Comparison of ENCODE assay signal across 16 mouse cellular contexts in genomic region chr10:70139368-70139767, GRCm38 (mm10). TPM values are rescaled to one million over a fixed set of nuclear protein-coding genes. Genes with fewer than 3 reads are reported as not detected.
DNase-seq lines count a peak whose midpoint lies in the region; ATAC-seq and TF ChIP-seq lines count a peak whose summit lies in the region.
"Had no signal": no experiment of that assay in that cellular context is flagged by ENCODE, and none has a peak within 500 bp of the region (broad histone marks: within the 10 kb centered on the region; RNA-seq: fewer than 3 reads in every experiment).

No protein-coding gene starts in this region.

- H3K4me2 ChIP-seq in neural tube, embryonic 11.5 days (ENCODE audit: low read depth) = no peak overlapping the region
- peak overlapping the region; percentile 14; the same call in 1 of the 2 replicates for H3K4me2 ChIP-seq in hindbrain, embryonic 12.5 days (replicated peaks)
- H3K4me2 ChIP-seq in midbrain, embryonic 13.5 days (replicated peaks) = no peak overlapping the region

- H3K4me3 ChIP-seq in neural tube, embryonic 11.5 days (ENCODE audit: low read depth, low read length) = no peak overlapping the region
- H3K4me3 ChIP-seq in hindbrain, embryonic 12.5 days = no peak overlapping the region
- H3K4me3 ChIP-seq in midbrain, embryonic 13.5 days (replicated peaks) = no peak overlapping the region
- no peak overlapping the region for H3K4me3 ChIP-seq in heart, adult 2 months

- intact Hi-C loops in heart, adult 2 months (cut with DNase I) = loop anchor here (5.0 kb wide), 1 partner anchor 43 kb away; no protein-coding TSS in a partner anchor

- WGBS in neural tube, embryonic 11.5 days = 59% methylated on average over 6 of the region's 6 CpGs
- 33% methylated on average over 6 of the region's 6 CpGs for WGBS in hindbrain, embryonic 12.5 days
- 18% methylated on average over 6 of the region's 6 CpGs for WGBS in midbrain, embryonic 13.5 days
- 89% methylated on average over 6 of the region's 6 CpGs for whole genome bisulfite sequencing in heart, adult 2 months

- no peaks in the 10 kb centered on the region for H3K9me3 ChIP-seq in neural tube, embryonic 11.5 days (ENCODE audit: control insufficient read depth, low read length)
- H3K9me3 ChIP-seq in hindbrain, embryonic 12.5 days (replicated peaks) = no peaks in the 10 kb centered on the region
- no peaks in the 10 kb centered on the region for H3K9me3 ChIP-seq in midbrain, embryonic 13.5 days

- TF ChIP-seq EP300 in heart, adult 2 months (IDR thresholded peaks at IDR 0.05; ENCODE audit: insufficient read depth, low read depth, low read length) = no peak

- H3K9ac ChIP-seq in neural tube, embryonic 11.5 days (ENCODE audit: low read length) = no peak overlapping the region
- H3K9ac ChIP-seq in hindbrain, embryonic 12.5 days = no peak overlapping the region
- H3K9ac ChIP-seq in midbrain, embryonic 13.5 days (replicated peaks) = no peak overlapping the region
- H3K9ac ChIP-seq in heart, adult 2 months (ENCODE audit: low read depth, low read length) = no peak overlapping the region

- peak; percentile 65; the same call in 1 of the 2 replicates for ATAC-seq in neural tube, embryonic 11.5 days (ENCODE audit: insufficient read depth, low FRiP score, low TSS enrichment)
- peak; percentile 63 for ATAC-seq in hindbrain, embryonic 12.5 days (ENCODE audit: low FRiP score)
- ATAC-seq in midbrain, embryonic 13.5 days = peak; percentile 68
- ATAC-seq: inflammation-experienced regulatory T-cells, adult 6 months; Patski had no signal

- no peaks in the 10 kb centered on the region for H3K27me3 ChIP-seq in neural tube, embryonic 11.5 days (ENCODE audit: control insufficient read depth, insufficient read depth, low read length)
- H3K27me3 ChIP-seq in hindbrain, embryonic 12.5 days = no peaks in the 10 kb centered on the region
- no peaks in the 10 kb centered on the region for H3K27me3 ChIP-seq in midbrain, embryonic 13.5 days
- H3K27me3 ChIP-seq in heart, adult 2 months (ENCODE audit: control insufficient read depth, insufficient read depth, low read length) = no peaks in the 10 kb centered on the region
- H3K27me3 ChIP-seq: CH12.LX, Patski had no signal

- TF ChIP-seq CTCF in heart, adult 2 months (IDR thresholded peaks at IDR 0.05) = no peak

- H3K79me2 ChIP-seq in heart, adult 2 months (replicated peaks; ENCODE audit: control insufficient read depth, insufficient read depth, low read length) = peaks cover 8% of the 10 kb centered on the region

- 0 out of 2 replicates have a peak overlapping the region, but pooled peaks have one; percentile 39 for H3K27ac ChIP-seq in neural tube, embryonic 11.5 days (ENCODE audit: low read depth, low read length)
- H3K27ac ChIP-seq in hindbrain, embryonic 12.5 days = peak overlapping the region; percentile 82
- H3K27ac ChIP-seq in midbrain, embryonic 13.5 days = peak overlapping the region; percentile 55
- no peak overlapping the region for H3K27ac ChIP-seq in heart, adult 2 months

- peaks cover 2% of the 10 kb centered on the region; the same call in 1 of the 2 replicates for H3K4me1 ChIP-seq in neural tube, embryonic 11.5 days (ENCODE audit: control insufficient read depth, insufficient read depth, low read length)
- peaks cover 23% of the 10 kb centered on the region for H3K4me1 ChIP-seq in hindbrain, embryonic 12.5 days
- peaks cover 26% of the 10 kb centered on the region for H3K4me1 ChIP-seq in midbrain, embryonic 13.5 days (replicated peaks)
- H3K4me1 ChIP-seq in heart, adult 2 months (ENCODE audit: control insufficient read depth, insufficient read depth, low read length) = no peaks in the 10 kb centered on the region; the same call in none of the 2 replicates

- H3K36me3 ChIP-seq in neural tube, embryonic 11.5 days (ENCODE audit: control insufficient read depth, insufficient read depth, low read length) = peaks cover 2% of the 10 kb centered on the region; the same call in 1 of the 2 replicates
- peaks cover 10% of the 10 kb centered on the region for H3K36me3 ChIP-seq in hindbrain, embryonic 12.5 days
- H3K36me3 ChIP-seq in midbrain, embryonic 13.5 days = peaks cover 12% of the 10 kb centered on the region
- no peaks in the 10 kb centered on the region; the same call in 1 of the 2 replicates for H3K36me3 ChIP-seq in heart, adult 2 months (ENCODE audit: control insufficient read depth, insufficient read depth, low read length)

- no peak for DNase-seq in neural tube, embryonic 11.5 days (ENCODE audit: low spot score)
- DNase-seq in neural tube, embryonic 10.5 days (ENCODE audit: extremely low spot score, low spot score) = no peak
- DNase-seq in retina, postnatal 7 days (ENCODE audit: low read depth, low spot score) = peak; percentile 46
- no peak for DNase-seq in thymus, postnatal 10 days (ENCODE audit: low spot score in 2 of 2)
- DNase-seq in heart, adult 2 months = no peak
- no peak for DNase-seq in heart, adult 8-10 months (ENCODE audit: low spot score)
- DNase-seq: gastrocnemius, postnatal 10 days; kidney, postnatal 14 days; left cerebral cortex, postnatal 4 days; lung, postnatal 10 days; thymus, adult 2 months had no signal

- TF ChIP-seq POLR2A in heart, adult 2 months (IDR thresholded peaks at IDR 0.05; ENCODE audit: insufficient read depth, low read depth, low read length) = no peak

RNA-seq across cellular contexts. Expression of gene Ccdc6, which starts 42.4 kb away (rescaled TPM):
- polyA plus RNA-seq in neural tube, embryonic 11.5 days (2014; fragmentation: Nextera tagmentation; extraction: Ambion mirVana) = 21.6 and 23.4 TPM in 2 replicates
- polyA plus RNA-seq in hindbrain, embryonic 12.5 days (2016; fragmentation: Nextera tagmentation; extraction: Ambion mirVana) = 17.0 and 18.9 TPM in 2 replicates
- polyA plus RNA-seq in midbrain, embryonic 13.5 days (2015; fragmentation: Nextera tagmentation; extraction: Ambion mirVana) = 21.1 and 21.7 TPM in 2 replicates
- 10 to 100 TPM; 26.3 to 28.5 TPM for total RNA-seq in heart, adult 2 months (2021)
- polyA plus RNA-seq in heart, adult 2 months (2012; rRNA removed) = 14.3 and 18.4 TPM in 2 replicates
- 10 to 100 TPM; 23.3 to 28.6 (median 24.9) TPM for total RNA-seq in heart, adult 8-10 months (2022)
